Mouse (Mus musculus): ENCODE data around the gene Ndufaf2.

Gene Ndufaf2

GRCm38 (mm10) chr13:108017349-108017748, 141.1 kb downstream of the Ndufaf2 start:
- no peak for DNase-seq

DNA sequence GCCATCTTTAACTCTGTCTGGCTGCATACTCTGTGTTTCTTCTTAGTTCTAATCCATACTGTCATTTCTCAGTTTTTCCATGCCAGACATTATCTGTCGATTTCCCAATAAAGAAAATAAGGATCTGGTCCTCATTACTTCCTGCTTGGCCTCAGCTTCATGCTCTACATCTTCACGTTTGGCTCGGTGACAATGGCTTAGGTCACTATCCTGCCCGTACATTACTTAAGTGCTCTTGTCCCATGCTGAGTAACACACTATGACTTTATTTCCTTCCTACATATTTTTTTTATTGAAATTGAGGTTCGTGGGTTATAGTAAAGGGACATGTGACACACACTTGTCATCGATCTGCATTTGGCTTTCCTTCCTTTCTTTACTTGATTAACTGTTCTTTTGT, 143.3 kb downstream of the Ndufaf2 start:
- no peak for DNase-seq

- DNase-seq: no peak
Measured at GRCm38 (mm10) chr13:108013839-108014238, 144.6 kb downstream of the Ndufaf2 start.

DNA sequence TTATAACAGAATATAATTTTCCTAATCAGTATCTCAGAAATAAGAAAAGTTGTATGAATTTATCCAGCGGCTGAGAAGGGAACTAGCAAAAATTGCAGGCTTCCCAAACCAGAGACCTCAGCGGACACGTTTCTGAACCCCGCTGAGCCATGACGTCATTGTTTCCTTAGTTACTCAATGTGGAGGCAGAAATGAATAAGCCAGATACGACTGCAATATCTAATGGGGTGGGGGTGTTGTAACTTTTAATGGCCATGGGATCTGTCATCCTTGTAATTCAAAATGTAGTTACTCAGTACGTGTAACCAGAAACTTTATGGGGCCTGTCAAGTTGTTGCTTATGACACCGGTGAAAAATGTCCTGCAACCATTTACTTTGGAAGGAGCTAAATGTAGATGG, 145.3 kb downstream of the Ndufaf2 start:
- no peak for DNase-seq

DNA sequence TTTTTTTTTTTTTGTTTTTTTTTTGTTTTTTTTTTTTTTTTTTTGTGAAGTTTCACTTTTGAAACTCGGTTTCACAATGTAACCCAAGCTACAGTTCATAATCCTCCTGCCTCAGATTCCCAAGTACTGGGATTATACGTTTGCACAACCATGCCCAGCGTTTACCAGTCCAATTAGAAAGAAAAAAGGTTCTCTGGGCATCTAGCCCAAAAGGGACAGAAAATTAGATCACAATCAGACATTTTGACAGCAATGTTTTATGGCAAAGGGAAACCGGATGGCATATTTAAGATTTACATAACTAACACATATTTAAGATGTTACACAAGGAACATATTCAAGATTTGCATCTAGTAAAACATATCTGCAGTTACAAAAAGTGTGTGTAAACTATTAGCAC, 150.6 kb downstream of the Ndufaf2 start:
- DNase-seq: no peak

DNA sequence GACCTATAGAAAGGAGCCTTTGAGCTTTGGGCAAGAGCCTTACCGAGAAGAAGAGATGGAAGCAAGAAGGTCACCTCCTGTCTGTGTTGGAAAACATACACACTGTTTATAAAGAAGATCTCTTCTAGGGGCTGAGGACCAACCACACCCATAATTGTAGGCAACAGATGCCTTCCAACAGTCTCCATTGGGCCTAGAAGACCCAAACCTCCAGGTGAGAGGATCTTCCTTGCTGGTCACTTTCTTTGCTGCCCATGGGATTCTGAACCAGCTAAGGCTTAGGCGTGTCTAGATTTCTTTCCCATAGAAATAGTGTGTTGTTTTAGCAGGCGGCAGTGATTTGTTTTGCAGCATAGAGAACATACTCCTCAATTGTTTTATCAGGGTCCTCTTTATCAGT, 162.1 kb downstream of the Ndufaf2 start:
- no peak for DNase-seq

DNA sequence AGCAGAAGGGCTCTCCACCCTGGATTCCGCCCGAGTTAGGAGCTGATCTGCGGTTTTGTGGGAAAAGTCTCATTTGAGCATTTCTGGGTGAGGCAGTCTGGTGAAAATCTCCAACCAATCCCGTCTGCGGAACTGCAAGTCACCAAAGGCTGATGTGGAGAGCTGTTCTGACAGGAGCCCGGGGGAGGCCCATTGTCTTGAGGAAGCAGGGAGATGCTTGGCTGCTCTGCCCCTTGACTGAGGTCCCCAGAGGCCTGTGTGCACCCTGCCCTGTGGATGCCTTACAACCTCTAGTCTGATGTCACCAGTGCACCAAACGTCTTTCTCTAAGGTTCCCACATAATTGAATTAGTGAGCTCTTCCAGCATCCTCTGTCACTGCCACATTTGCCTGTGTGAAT, 163.2 kb downstream of the Ndufaf2 start:
- DNase-seq: no peak

- DNase-seq: no peak
Measured at GRCm38 (mm10) chr13:107992573-107992972, 165.8 kb downstream of the Ndufaf2 start.

DNA sequence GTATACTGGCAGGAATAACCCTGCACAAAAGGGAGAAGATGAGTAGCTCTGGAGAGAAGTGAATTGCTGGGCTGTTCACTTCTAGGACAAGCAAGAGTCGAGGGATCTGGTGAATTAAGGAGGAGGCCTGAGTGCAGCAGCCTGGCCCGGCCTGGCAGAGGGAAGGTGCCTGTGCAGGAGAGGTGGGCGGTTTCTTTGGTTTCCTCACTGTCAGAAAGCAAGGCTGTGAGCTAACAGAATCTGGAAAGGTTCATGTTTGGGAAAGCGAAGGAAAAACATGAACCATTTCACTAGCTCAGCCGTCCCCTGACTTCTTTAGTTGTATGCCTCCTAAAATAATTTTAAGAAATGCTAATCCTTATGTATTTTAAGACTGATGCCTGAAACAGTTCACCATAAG, 173.8 kb downstream of the Ndufaf2 start:
- peak; percentile 32 for DNase-seq

- DNase-seq: no peak
Measured at GRCm38 (mm10) chr13:107984186-107984585, 174.2 kb downstream of the Ndufaf2 start.

DNA sequence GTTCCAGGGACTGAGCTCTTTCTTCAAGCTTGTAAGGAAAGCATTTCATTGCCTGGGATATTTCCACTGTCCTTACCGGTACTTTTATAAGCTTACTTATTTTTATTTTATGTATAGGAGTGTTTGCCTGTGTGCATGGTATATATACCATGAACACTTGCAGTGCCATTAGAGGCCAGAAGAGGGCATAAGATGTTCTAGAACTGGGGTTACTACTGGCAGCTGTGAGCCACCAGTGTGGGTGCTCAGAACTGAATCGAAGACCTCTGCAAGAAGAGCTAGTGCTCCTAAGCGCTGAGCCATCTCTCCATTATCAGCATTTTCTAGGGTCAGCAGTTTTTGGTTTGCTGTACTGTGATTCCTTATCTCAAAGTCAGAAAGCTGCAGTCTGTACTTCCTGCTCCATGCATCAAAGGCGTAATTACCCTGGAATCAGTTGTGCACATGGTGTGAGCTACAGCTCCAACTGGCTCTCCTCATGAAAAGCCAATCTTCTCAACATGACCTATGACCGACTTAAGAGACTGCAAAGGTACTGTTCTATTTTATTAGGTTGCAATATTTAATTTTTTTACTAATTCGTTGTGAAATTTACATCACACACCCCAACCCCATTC, 175.1 kb downstream of the Ndufaf2 start:
- DNase-seq: no peak

GRCm38 (mm10) chr13:107979461-107979860, 179.0 kb downstream of the Ndufaf2 start:
- no peak for DNase-seq

DNA sequence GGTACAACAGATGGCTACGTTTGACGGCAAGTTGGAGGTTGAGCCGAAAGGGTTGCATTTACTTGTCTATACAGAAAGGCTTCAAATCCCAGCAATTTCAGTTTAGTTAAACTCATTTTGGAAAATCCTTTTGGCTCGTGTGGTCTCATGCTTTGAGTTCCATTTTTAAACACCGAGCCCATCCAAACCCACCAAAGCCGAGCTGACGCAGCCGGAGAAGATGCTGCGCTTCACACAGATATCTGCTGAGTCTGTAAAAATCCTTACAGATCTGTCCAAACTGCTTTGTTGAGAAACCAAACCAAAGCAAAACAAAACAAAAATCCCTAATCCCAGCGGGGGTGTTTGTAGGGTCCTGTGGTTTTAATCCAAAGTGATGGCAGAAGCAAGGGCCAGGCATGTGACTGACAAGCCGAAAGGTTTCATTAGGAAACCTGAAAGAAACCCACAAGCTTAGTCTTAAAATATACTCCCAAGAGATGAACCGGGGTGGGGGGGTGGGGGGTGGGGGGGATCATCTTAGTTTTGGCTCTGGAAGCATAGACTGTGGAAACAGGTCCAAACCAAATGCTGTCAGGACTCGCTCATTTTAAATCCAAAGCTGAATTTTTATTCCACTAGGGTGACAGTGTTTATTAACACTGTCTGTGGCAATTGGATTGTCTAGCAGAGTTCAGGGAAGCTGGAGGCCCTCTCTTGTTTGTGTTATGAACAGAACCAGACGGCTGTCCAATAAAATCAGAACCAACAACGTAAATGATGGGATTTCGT, 181.4 kb downstream of the Ndufaf2 start:
- DNase-seq: no peak

GRCm38 (mm10) chr13:107972451-107972850, 186.0 kb downstream of the Ndufaf2 start:
- DNase-seq: no peak

- no peak for DNase-seq
Measured at GRCm38 (mm10) chr13:107971868-107972267, 186.6 kb downstream of the Ndufaf2 start.

GRCm38 (mm10) chr13:107970422-107971142, 187.8 kb downstream of the Ndufaf2 start:
- peak; percentile 12 for DNase-seq

GRCm38 (mm10) chr13:107969961-107970391, 188.4 kb downstream of the Ndufaf2 start:
- DNase-seq: peak; percentile 57

GRCm38 (mm10) chr13:107964616-107965015, 193.8 kb downstream of the Ndufaf2 start:
- DNase-seq: no peak

DNA sequence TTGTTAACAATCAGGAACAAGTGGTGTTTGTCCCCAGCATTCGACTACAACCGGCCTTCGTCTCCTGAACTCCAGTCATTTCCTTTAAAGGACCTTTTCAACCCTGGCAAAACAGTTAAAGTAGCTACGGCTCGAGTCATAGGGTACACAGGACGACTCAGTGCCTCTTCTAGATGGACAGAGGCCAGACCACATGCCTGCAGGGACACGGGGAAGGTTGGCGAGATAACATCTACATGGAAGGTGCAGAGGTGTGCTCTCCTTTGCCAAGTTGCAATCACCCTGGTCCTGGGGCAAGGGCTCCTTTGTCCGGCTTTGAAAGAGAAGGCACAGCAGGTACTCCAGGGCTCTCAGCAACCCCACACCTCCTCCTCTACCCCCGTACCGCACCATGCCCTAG, 195.0 kb downstream of the Ndufaf2 start:
- DNase-seq: no peak

GRCm38 (mm10) chr13:107962741-107963140, 195.7 kb downstream of the Ndufaf2 start:
- no peak for DNase-seq

DNA sequence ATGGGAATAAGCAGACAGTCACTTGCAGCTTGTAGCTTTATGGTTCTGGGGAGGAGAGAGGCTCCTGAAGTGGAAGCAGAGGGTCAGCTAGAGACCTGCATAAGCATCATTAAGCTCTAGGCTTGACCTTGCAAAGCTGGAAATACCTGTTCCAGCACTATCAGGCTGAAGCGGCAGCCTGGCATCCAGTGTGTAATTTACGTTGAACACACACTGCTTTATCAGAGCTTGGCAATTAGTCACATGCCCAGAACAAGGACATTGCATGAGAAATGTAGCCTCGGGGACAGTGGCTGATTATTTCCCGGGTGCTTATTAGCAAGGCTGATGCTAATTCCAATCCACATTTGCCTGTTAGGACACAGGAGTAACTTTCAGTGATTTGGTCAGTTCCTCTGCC, 196.5 kb downstream of the Ndufaf2 start:
- DNase-seq: no peak

GRCm38 (mm10) chr13:107961501-107961900, 196.9 kb downstream of the Ndufaf2 start:
- no peak for DNase-seq

- DNase-seq: no peak
Measured at GRCm38 (mm10) chr13:107960549-107960948, 197.9 kb downstream of the Ndufaf2 start.

GRCm38 (mm10) chr13:107959891-107960290, 198.5 kb downstream of the Ndufaf2 start:
- no peak for DNase-seq

Measured in right cerebral cortex, adult 18-20 months (tissue).